Mouse (Mus musculus) heart, embryonic 14.5 days (tissue): Measurements from ENCODE around the gene Gm21970. TPM values are rescaled to one million over a fixed set of nuclear protein-coding genes. Genes with fewer than 3 reads are reported as not detected.

Experiments
- ATAC-seq: fragments of 200-750 bp; cut with Nextera tagmentation; 2 replicates; pipeline ENCODE4 v1.8.0; 2017; ENCODE audit warnings: low read depth, moderate TSS enrichment; ENCODE audit not compliant: insufficient number of reproducible peaks, insufficient read depth, low FRiP score
- H3K27ac ChIP-seq, 2 experiments: fragments of 200-500 bp in 1 of 2; fragments of 300-500 bp in 1 of 2; sonication (generic) in 1 of 2; replicated peaks in 1 of 2; 2 replicates each; pipeline ENCODE4 v1.5.1; 2012 to 2014; ENCODE audit warnings: low read depth in 2 of 2, low read length in 2 of 2, control low read depth in 1 of 2, mild to moderate bottlenecking in 1 of 2, mixed read lengths in 1 of 2; ENCODE audit not compliant: control insufficient read depth in 1 of 2, insufficient read depth in 1 of 2
- H3K27me3 ChIP-seq: fragments of 300-500 bp; sonication (generic); 2 replicates; pipeline ENCODE4 v1.6.1; 2014; ENCODE audit warnings: mild to moderate bottlenecking, low read length, control low read depth; ENCODE audit not compliant: control insufficient read depth, insufficient read depth
- H3K36me3 ChIP-seq: fragments of 300-500 bp; sonication (generic); 2 replicates; pipeline ENCODE4 v1.6.1; 2014; ENCODE audit warnings: mild to moderate bottlenecking, control low read depth, low read length, mixed read lengths; ENCODE audit not compliant: control insufficient read depth, insufficient read depth
- H3K4me1 ChIP-seq, 2 experiments: fragments of 200-500 bp in 1 of 2; fragments of 300-500 bp in 1 of 2; sonication (generic) in 1 of 2; 2 replicates each; pipeline ENCODE4 v1.6.1; 2012 to 2014; ENCODE audit warnings: low read length in 2 of 2, control low read depth in 1 of 2, mixed read lengths in 1 of 2; ENCODE audit not compliant: control insufficient read depth in 2 of 2, insufficient read depth in 2 of 2
- H3K4me2 ChIP-seq: fragments of 300-500 bp; sonication (generic); 2 replicates; pipeline ENCODE4 v1.6.1; 2014; ENCODE audit warnings: mild to moderate bottlenecking, low read length
- H3K4me3 ChIP-seq, 2 experiments: fragments of 200-500 bp in 1 of 2; fragments of 300-500 bp in 1 of 2; sonication (generic) in 1 of 2; 2 replicates each; pipeline ENCODE4 v1.5.1; 2012 to 2014; ENCODE audit warnings: low read length in 2 of 2, mild to moderate bottlenecking in 2 of 2, control low read depth in 1 of 2, low read depth in 1 of 2, moderate library complexity in 1 of 2; ENCODE audit not compliant: control insufficient read depth in 1 of 2, insufficient read depth in 1 of 2
- H3K9ac ChIP-seq: fragments of 300-500 bp; sonication (generic); 2 replicates; pipeline ENCODE4 v1.6.1; 2014; ENCODE audit warnings: mild to moderate bottlenecking, low read length
- H3K9me3 ChIP-seq: fragments of 300-500 bp; sonication (generic); 2 replicates; pipeline ENCODE4 v1.6.1; 2016; ENCODE audit warnings: low read length, control low read depth; ENCODE audit not compliant: control insufficient read depth
- WGBS: fragments of 180-500 bp; shearing (Covaris S2); extraction: QIAGEN DNeasy Blood & Tissue Kit; methylation state at CpG from one replicate; pipeline ENCODE4 v1.1.7; 2014; 5-methylcytosine and 5-hydroxymethylcytosine counted together
- polyA plus RNA-seq: library from polyadenylated mRNA; unstranded; fragments of >200 nt; fragmentation: Nextera tagmentation; extraction: Ambion mirVana; gene quantifications from 2 replicates; pipeline ENCODE4 v1.2.1, GENCODE M21; 2014

Gene Gm21970
- not detected in 2 replicates for polyA plus RNA-seq

GRCm38 (mm10) chr16:91391421-91391820 is at the start of gene Gm21970:
Gene Gm21970 (plus strand): TSS chr16:91391721.
- no peaks in the 10 kb centered on the region for H3K27me3 ChIP-seq
- H3K4me2 ChIP-seq, result no peak within 1 kb of the TSS
- WGBS, result 79% methylated on average over 5 of the region's 5 CpGs
- H3K36me3 ChIP-seq, result peaks cover 87% of the 10 kb centered on the region
- H3K4me3 ChIP-seq, result no peak within 1 kb of the TSS
- no peaks in the 10 kb centered on the region for H3K9me3 ChIP-seq
- H3K9ac ChIP-seq, result no peak within 1 kb of the TSS
- H3K27ac ChIP-seq, result no peak within 1 kb of the TSS
- H3K4me1 ChIP-seq, result peaks cover 0 to 7% of the 10 kb centered on the region in 2 experiments; a peak in 2 of 4 replicates
- ATAC-seq, result no peak

- no peak for ATAC-seq
- Histone ChIP-seq H3K9ac (no peak overlapping the region), H3K4me2 (no peak overlapping the region), H3K4me3 (no peak overlapping the region), H3K27me3 (peaks cover 3% of the 10 kb centered on the region; the same call in 1 of the 2 replicates), H3K27ac (no peak overlapping the region), H3K9me3 (no peaks in the 10 kb centered on the region), H3K4me1 (no peaks in the 10 kb centered on the region), H3K36me3 (no peaks in the 10 kb centered on the region)
- WGBS, result 67% methylated on average over 9 of the region's 9 CpGs
These were observed 45.0 kb upstream of the Gm21970 start for GRCm38 (mm10) chr16:91346491-91346890.

DNA sequence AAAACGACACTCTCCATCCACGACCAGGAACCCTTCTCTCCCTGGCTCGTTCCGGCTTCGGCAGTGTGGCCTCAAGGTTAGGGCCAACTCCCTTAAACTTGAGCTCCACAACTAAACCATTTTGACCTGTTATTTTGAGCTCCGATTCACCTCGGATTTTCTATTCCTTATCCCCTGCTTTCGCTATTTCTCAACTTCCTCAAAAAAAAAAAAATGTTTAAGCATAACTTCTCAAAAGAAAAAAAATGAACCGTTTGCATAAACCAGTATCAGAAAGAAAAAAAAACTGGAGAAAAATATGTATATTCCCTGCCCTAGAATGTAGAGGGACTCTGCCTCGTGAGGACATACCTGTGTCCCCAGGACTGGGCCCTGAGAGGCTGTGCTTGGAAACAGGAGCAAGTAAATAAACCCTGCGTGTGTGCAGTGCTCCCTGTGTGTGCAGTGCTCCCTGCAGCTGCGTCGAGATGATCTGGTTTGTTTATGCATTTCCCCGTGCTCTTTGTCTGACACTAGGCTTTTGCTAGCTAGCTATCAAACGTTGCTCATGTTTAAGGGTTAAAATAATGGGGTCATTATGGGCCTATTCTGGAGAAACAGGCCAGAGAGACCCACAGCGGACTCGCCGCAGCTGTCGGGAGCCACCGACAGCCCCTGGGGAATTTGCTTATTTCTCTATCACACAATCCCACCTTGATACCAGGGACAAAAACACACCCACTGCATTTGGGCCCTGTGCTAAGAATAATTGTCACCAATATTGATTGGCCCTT is 43.8 kb upstream of the Gm21970 start:
- 73% methylated on average over 20 of the region's 20 CpGs for WGBS
- Histone ChIP-seq H3K27ac (no peak overlapping the region), H3K36me3 (no peaks in the 10 kb centered on the region), H3K4me3 (no peak overlapping the region), H3K4me1 (no peaks in the 10 kb centered on the region), H3K9ac (no peak overlapping the region), H3K27me3 (peaks cover 4% of the 10 kb centered on the region), H3K4me2 (no peak overlapping the region), H3K9me3 (no peaks in the 10 kb centered on the region)
- no peak for ATAC-seq

GRCm38 (mm10) chr16:91348264-91348565 is 43.3 kb upstream of the Gm21970 start:
- no peak overlapping the region for H3K9ac ChIP-seq
- no peak overlapping the region for H3K4me3 ChIP-seq
- H3K27ac ChIP-seq, result no peak overlapping the region
- H3K27me3 ChIP-seq, result peaks cover 8% of the 10 kb centered on the region
- no peaks in the 10 kb centered on the region for H3K4me1 ChIP-seq
- no peak overlapping the region for H3K4me2 ChIP-seq
- H3K9me3 ChIP-seq, result no peaks in the 10 kb centered on the region
- H3K36me3 ChIP-seq, result no peaks in the 10 kb centered on the region
- 74% methylated on average over 14 of the region's 14 CpGs for WGBS
- ATAC-seq, result no peak

- Histone ChIP-seq H3K9me3 (no peaks in the 10 kb centered on the region), H3K4me1 (no peaks in the 10 kb centered on the region), H3K27me3 (peaks cover 8% of the 10 kb centered on the region), H3K4me2 (no peak overlapping the region), H3K36me3 (no peaks in the 10 kb centered on the region), H3K4me3 (no peak overlapping the region), H3K9ac (no peak overlapping the region), H3K27ac (no peak overlapping the region)
- ATAC-seq, result no peak
- 72% methylated on average over 28 of the region's 28 CpGs for WGBS
These were observed 42.8 kb upstream of the Gm21970 start for GRCm38 (mm10) chr16:91348588-91349330.

- H3K9ac ChIP-seq, result no peak overlapping the region
- peaks cover 8% of the 10 kb centered on the region for H3K27me3 ChIP-seq
- H3K27ac ChIP-seq, result no peak overlapping the region
- H3K9me3 ChIP-seq, result no peaks in the 10 kb centered on the region
- H3K4me1 ChIP-seq, result 0 out of 4 replicates have a peak, but pooled peaks cover 0 to 3% of the 10 kb centered on the region in 2 experiments
- no peak overlapping the region for H3K4me2 ChIP-seq
- H3K36me3 ChIP-seq, result no peaks in the 10 kb centered on the region
- WGBS, result 5% methylated on average over 7 of the region's 7 CpGs
- H3K4me3 ChIP-seq, result no peak overlapping the region
- no peak for ATAC-seq
These were observed 39.4 kb upstream of the Gm21970 start for GRCm38 (mm10) chr16:91352084-91352562.

- no peak overlapping the region for H3K9ac ChIP-seq
- H3K27me3 ChIP-seq, result peaks cover 7% of the 10 kb centered on the region
- no peak overlapping the region for H3K4me3 ChIP-seq
- 50% methylated on average over 7 of the region's 7 CpGs for whole genome bisulfite sequencing
- H3K9me3 ChIP-seq, result no peaks in the 10 kb centered on the region
- H3K4me2 ChIP-seq, result no peak overlapping the region
- peak; percentile 47; the same call in 1 of the 2 replicates for ATAC-seq
- no peaks in the 10 kb centered on the region for H3K36me3 ChIP-seq
- H3K27ac ChIP-seq, result no peak overlapping the region
- 0 out of 4 replicates have a peak, but pooled peaks cover 0 to 9% of the 10 kb centered on the region in 2 experiments for H3K4me1 ChIP-seq
These were observed 38.8 kb upstream of the Gm21970 start for GRCm38 (mm10) chr16:91352749-91353148.
